Mouse (Mus musculus) CD4-positive naive resting alpha-beta T cell, adult 76 days (primary cell): ENCODE results near the gene Anks1b. TPM values are rescaled to one million over a fixed set of nuclear protein-coding genes. Genes with fewer than 3 reads are reported as not detected.

Experiments used
- total RNA-seq: library from RNA; stranded (reverse); gene quantifications from one replicate; pipeline ENCODE4 v1.2.4, GENCODE M21; 2023

Anks1b gene
- total RNA-seq = not detected

DNA sequence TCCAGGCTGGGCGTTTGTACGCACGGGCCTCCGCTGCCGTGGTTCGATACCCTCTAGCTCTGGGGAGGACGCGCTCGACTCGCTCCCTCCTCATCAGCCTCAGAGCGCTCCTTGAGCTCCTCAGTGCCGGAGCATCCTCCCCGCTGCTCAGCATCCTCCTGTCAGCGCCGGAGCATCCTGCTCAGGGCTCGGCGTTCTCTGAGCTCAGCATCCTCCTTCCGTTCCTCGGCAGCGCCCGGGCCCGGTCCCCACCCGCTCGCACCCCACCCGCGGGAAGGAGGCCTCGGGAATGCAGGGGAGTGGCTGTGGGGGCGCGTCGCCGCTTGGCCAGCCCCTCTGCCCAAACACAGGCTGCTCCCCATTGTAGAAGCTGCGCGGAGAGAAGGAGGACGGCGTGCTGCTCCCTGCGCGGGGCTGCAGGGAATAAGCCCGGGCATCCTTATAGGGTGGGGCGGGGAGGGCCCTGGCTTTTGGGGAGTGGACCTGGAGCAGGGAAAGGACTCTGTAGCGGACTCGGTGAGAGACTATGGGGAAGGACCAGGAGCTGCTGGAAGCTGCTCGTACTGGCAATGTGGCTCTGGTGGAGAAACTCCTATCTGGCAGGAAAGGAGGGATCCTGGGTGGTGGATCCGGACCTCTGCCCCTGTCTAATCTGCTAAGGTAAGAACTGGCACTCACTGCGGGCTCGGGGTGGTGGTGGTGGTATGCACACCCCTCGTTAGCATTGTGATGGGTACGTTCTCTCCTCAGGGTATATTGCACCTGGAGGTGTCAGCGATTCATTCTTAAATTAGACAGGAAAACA lies at the start of gene Anks1b:
Gene Anks1b, plus strand, starts transcription at position 364 of the 805 bp plus-strand sequence.

Other genes starting within 250 kb of the Anks1b start
- gene Scyl2, start 187.2 kb upstream of the Anks1b start, total RNA-seq = 41.3 TPM
- gene Actr6, start 141.2 kb upstream of the Anks1b start, total RNA-seq = 17.4 TPM
- 61.6 TPM for gene Uhrf1bp1l, start 128.5 kb upstream of the Anks1b start, total RNA-seq